Mouse (Mus musculus): ENCODE measurements around the gene Cfap97d2. TPM values are rescaled to one million over a fixed set of nuclear protein-coding genes. Genes with fewer than 3 reads are reported as not detected.

Cfap97d2 gene
- polyA plus RNA-seq, 1 experiment from 2014 or later = 2.3 TPM

DNA sequence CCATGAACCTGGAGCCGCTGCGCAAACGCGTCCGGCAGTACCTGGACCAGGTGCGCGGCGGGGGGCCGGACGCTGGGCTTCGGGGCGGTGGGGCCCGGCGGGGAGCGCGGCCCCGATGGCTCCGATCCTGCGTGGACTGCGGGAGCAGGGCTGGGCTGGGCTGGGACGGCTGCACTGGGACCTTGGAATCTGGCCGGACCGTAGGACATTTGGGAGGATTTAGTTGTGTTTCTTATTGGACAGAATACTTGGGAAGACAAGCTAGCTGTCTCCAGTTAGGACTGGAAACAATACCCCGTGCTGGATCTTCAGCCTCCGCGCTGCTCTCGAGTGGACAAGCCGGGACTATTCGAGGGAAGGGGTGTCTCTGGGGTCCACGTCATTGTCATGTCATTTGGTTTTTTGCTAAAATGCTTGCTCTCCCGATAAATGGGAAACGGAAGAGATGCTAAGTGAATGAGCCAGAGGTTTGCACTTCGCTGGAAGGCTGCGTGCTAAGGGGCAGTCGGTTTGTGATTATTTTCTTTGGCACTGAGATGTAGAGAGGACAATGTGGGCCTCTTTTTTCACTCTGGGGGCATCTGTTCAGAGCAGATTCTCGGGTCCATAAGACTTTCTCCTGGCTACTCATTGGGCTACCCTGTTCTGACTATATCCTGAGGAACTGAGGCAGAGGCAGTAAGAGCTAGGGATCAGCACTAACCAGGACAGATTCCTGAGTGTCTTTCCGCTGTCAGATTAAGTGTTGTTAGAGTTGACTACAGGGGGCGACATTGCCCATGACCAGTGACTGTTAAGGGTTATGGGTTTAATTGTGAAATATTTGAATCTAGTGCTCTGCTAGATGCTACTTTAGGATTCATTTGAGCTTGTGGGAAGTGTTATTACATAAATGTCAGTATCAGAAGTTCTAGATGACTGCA, 52.4 kb downstream of the Cfap97d2 start:
- Histone ChIP-seq H3K4me1 (peaks cover 20% of the 10 kb centered on the region), H3K36me3 (peaks cover 23% of the 10 kb centered on the region), H3K4me3 (peak overlapping the region; percentile 97), H3K27ac (peak overlapping the region; percentile 75), H3K9me3 (replicated peaks) (no peaks in the 10 kb centered on the region), H3K27me3 (no peaks in the 10 kb centered on the region), H3K4me2 (replicated peaks) (peak overlapping the region; percentile 94), H3K9ac (peak overlapping the region; percentile 97)
- ATAC-seq (ENCODE audit: low FRiP score) = peak; percentile 82
- under 1% methylated on average over 38 of the region's 38 CpGs for WGBS

DNA sequence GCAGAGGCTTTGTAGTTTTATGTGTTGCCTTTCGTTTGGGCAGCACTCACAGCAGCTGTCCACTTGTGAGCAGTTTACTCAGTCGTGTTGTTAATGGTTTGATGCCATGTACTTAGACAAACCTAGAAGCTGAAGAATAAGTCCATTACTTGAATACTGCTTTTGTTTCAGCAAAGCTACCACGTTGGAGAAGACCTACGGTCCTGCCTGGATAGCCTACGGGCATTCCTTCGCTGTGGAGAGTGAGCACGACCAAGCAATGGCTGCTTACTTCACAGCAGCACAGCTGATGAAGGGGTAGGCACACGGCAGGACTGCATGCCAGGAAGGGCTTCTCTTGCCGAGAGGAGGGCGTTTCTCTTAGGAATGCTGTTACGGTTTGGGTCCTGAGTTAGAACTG, 63.5 kb downstream of the Cfap97d2 start:
- Histone ChIP-seq H3K4me2 (replicated peaks) (no peak overlapping the region), H3K4me1 (no peaks in the 10 kb centered on the region), H3K36me3 (peaks cover 87% of the 10 kb centered on the region), H3K9ac (no peak overlapping the region), H3K4me3 (no peak overlapping the region), H3K9me3 (replicated peaks) (no peaks in the 10 kb centered on the region), H3K27ac (no peak overlapping the region), H3K27me3 (no peaks in the 10 kb centered on the region)
- WGBS = 90% methylated on average over 11 of the region's 11 CpGs
- no peak for ATAC-seq (ENCODE audit: low FRiP score)

DNA sequence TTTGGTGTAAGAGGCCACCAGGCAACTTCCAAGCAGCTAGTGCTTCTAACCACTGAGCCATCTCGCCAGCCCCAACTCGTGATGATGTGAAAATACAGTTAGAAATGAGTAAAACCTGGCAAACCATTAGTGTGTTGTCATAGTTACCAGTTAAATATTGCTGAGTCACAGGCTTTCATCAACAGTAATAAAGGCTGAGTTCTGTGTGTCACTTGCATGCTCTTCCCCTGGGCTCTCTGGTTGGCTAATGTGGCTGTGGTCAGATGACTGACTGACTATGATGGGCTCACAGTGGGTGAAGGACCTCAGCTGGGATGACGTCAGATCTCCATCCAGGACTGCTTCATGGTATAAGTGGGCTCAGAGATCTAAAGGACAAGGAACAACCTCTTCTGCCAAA, 74.8 kb downstream of the Cfap97d2 start:
- no peak overlapping the region for H3K9ac ChIP-seq
- ATAC-seq (ENCODE audit: low FRiP score) = no peak
- H3K4me3 ChIP-seq = no peak overlapping the region
- H3K9me3 ChIP-seq (replicated peaks) = no peaks in the 10 kb centered on the region
- no peak overlapping the region for H3K27ac ChIP-seq
- H3K36me3 ChIP-seq = peaks cover 62% of the 10 kb centered on the region
- H3K27me3 ChIP-seq = no peaks in the 10 kb centered on the region
- H3K4me1 ChIP-seq = peaks cover 7% of the 10 kb centered on the region
- H3K4me2 ChIP-seq (replicated peaks) = no peak overlapping the region
- WGBS = 84% methylated on average over 3 of the region's 3 CpGs

DNA sequence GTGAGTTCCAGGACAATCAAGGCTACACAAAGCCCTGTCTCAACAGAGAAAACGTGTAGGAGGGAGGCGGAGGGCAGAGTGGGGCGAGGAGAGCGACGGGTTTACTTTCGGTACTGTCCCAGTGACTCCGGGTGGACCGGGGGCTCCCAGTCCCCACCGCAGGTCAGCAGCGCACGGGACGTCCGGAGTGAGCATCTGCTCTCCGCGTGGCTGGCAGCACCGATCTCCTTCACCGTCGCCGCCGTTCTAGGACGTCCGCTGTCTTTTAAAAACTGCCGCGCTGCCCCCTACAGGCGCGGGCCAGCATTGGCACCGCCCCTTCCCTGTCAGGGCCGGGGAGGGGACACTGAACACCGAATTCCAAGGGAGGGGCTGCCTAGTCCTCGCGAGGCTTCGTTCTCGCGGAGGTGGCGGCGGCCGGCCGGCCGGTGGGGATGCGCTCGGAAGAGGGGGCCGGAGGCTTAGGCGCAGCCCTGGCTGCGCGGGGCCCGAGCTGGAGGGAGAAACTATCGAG, 79.6 kb downstream of the Cfap97d2 start, which contains the start of gene Upf3a:
Upf3a (plus strand) TSS at position 366 of the 514 bp plus-strand sequence.
- Histone ChIP-seq H3K9ac (peak within 1 kb of the TSS; percentile 90), H3K9me3 (replicated peaks) (no peaks in the 10 kb centered on the region), H3K4me1 (peaks cover 11% of the 10 kb centered on the region), H3K27me3 (no peaks in the 10 kb centered on the region), H3K27ac (peak within 1 kb of the TSS; percentile 97), H3K4me3 (peak within 1 kb of the TSS; percentile 69), H3K4me2 (replicated peaks) (peak within 1 kb of the TSS; percentile 80), H3K36me3 (peaks cover 42% of the 10 kb centered on the region)
- WGBS = 0% methylated on average over 46 of the region's 47 CpGs
- ATAC-seq (ENCODE audit: low FRiP score) = peak; percentile 95

DNA sequence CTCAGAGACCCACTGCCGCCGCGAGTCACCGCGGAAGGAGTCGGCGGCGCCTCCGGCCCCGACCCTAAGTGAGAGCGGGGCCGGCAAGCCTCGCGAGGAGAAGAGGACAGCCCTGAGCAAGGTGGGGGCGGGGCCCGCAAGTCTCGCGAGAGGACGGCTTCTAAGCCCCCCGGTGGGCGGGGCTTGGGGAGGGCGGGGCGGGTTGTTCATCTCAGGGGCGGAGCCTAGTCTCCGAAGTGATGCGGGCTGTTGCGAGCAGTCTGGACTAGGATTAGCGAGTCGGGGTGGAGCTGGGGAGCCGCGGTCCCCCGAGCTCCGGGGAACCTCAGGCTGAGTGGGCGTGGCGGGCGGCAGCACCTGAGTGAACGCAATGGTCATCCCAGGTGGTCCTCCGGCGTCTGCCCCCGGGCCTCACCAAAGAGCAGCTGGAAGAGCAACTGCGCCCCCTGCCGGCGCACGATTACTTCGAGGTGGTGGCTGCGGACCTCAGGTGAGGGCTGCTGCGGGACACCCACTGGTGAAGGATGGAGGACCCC, 80.1 kb downstream of the Cfap97d2 start:
- Histone ChIP-seq H3K27me3 (no peaks in the 10 kb centered on the region), H3K4me2 (replicated peaks) (peak overlapping the region; percentile 80), H3K4me3 (peak overlapping the region; percentile 69), H3K36me3 (peaks cover 36% of the 10 kb centered on the region), H3K27ac (peak overlapping the region; percentile 97), H3K9me3 (replicated peaks) (no peaks in the 10 kb centered on the region), H3K4me1 (peaks cover 11% of the 10 kb centered on the region), H3K9ac (peak overlapping the region; percentile 90)
- ATAC-seq (ENCODE audit: low FRiP score) = peak; percentile 97
- under 1% methylated on average over 44 of the region's 47 CpGs for WGBS

DNA sequence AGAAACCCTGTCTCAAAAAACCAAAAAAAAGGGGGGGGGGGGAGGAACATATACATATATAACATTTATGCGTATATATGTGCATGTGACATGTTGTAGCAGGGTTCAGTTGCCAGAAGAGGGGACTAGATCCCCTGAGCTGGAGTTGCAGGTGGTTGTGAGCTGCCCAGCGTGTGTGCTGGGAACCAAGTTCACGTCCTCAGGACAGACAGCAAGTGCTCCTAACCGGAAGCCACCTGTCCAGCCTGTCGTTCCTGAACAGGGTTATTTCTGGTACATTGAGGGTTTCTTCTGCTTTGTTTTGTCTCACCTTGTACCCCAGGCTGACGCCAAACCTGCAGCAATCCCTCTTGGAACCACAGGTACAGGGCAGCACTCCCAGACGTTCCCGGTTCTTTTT, 83.9 kb downstream of the Cfap97d2 start:
- WGBS = 96% methylated on average over 8 of the region's 8 CpGs

More for the DNA sequence above, 83.9 kb downstream of the Cfap97d2 start:
- Histone ChIP-seq H3K4me2 (replicated peaks) (no peak overlapping the region), H3K9me3 (replicated peaks) (no peaks in the 10 kb centered on the region), H3K4me1 (peaks cover 9% of the 10 kb centered on the region), H3K27ac (no peak overlapping the region), H3K9ac (no peak overlapping the region), H3K27me3 (no peaks in the 10 kb centered on the region), H3K36me3 (peaks cover 50% of the 10 kb centered on the region), H3K4me3 (no peak overlapping the region)
- ATAC-seq (ENCODE audit: low FRiP score) = no peak

Other genes with a start within 250 kb of the Cfap97d2 start
- gene Gas6, start 211.4 kb upstream of the Cfap97d2 start, polyA plus RNA-seq (2016; fragmentation: Nextera tagmentation; extraction: Ambion mirVana) = 20.8 and 22.7 TPM in 2 replicates
- not detected in 2 replicates for gene 1700029H14Rik, start 143.4 kb upstream of the Cfap97d2 start, polyA plus RNA-seq (2016; fragmentation: Nextera tagmentation; extraction: Ambion mirVana)
- 30.0 and 31.4 TPM in 2 replicates for gene Rasa3, start 28.3 kb upstream of the Cfap97d2 start, polyA plus RNA-seq (2016; fragmentation: Nextera tagmentation; extraction: Ambion mirVana)
- gene Cdc16, start 51.8 kb downstream of the Cfap97d2 start, polyA plus RNA-seq (2016; fragmentation: Nextera tagmentation; extraction: Ambion mirVana) = 214 and 222 TPM in 2 replicates
- gene Upf3a, start 79.7 kb downstream of the Cfap97d2 start, polyA plus RNA-seq (2016; fragmentation: Nextera tagmentation; extraction: Ambion mirVana) = 42.5 and 44.6 TPM in 2 replicates
- not detected in 2 replicates for gene AF366264, start 132.5 kb downstream of the Cfap97d2 start, polyA plus RNA-seq (2016; fragmentation: Nextera tagmentation; extraction: Ambion mirVana)
- gene Champ1, start 163.8 kb downstream of the Cfap97d2 start, polyA plus RNA-seq (2016; fragmentation: Nextera tagmentation; extraction: Ambion mirVana) = 47.9 and 53.9 TPM in 2 replicates
- 74.8 and 75.5 TPM in 2 replicates for gene Coprs, start 184.4 kb downstream of the Cfap97d2 start, polyA plus RNA-seq (2016; fragmentation: Nextera tagmentation; extraction: Ambion mirVana)

Data from hindbrain, embryonic 12.5 days (tissue).